Mouse (Mus musculus) testis, adult 2 months (tissue): Measurements from ENCODE around the gene Tnik. TPM values are rescaled to one million over a fixed set of nuclear protein-coding genes. Genes with fewer than 3 reads are reported as not detected.

Experiments used
- H3K27ac ChIP-seq: fragments of 200-500 bp; 2 replicates; pipeline ENCODE4 v1.5.1; 2012; ENCODE audit warnings: low read depth, low read length; ENCODE audit not compliant: control insufficient read depth, insufficient read depth
- H3K27me3 ChIP-seq: fragments of 200-500 bp; 2 replicates; pipeline ENCODE4 v1.6.1; 2012; ENCODE audit warnings: mild to moderate bottlenecking, low read length, moderate library complexity; ENCODE audit not compliant: control insufficient read depth, insufficient read depth
- H3K36me3 ChIP-seq: fragments of 200-500 bp; 2 replicates; pipeline ENCODE4 v1.6.1; 2012; ENCODE audit warnings: mild to moderate bottlenecking, low read length; ENCODE audit not compliant: control insufficient read depth, insufficient read depth
- H3K4me1 ChIP-seq: fragments of 200-500 bp; 2 replicates; pipeline ENCODE4 v1.6.1; 2012; ENCODE audit warnings: low read length; ENCODE audit not compliant: control insufficient read depth, insufficient read depth
- H3K4me3 ChIP-seq: fragments of 200-500 bp; 2 replicates; pipeline ENCODE4 v1.5.1; 2012; ENCODE audit warnings: low read depth, mild to moderate bottlenecking, low read length, moderate library complexity, mixed read lengths; ENCODE audit not compliant: control insufficient read depth
- CTCF ChIP-seq: fragments of 200-500 bp; IDR thresholded peaks from 2 replicates; pipeline ENCODE4 v1.5.1; 2012; ENCODE audit warnings: low read depth, mild to moderate bottlenecking, inconsistent platforms, low read length, moderate library complexity; ENCODE audit not compliant: control insufficient read depth, insufficient read depth, insufficient replicate concordance
- POLR2A ChIP-seq: fragments of 200-500 bp; IDR thresholded peaks from 2 replicates; pipeline ENCODE4 v1.6.1; 2012; ENCODE audit warnings: low read depth, mild to moderate bottlenecking, inconsistent platforms, low read length, moderate library complexity; ENCODE audit not compliant: control insufficient read depth
- polyA plus RNA-seq: library from polyadenylated mRNA; depleted of rRNA; stranded (reverse); fragments of >200 nt; gene quantifications from 2 replicates; pipeline ENCODE4 v1.2.3, GENCODE M21; 2012

Gene Tnik
- polyA plus RNA-seq, 1 experiment: 7.4 TPM

GRCm38 (mm10) chr3:28547965-28548730, 285.1 kb downstream of the Tnik start:
- H3K4me1 ChIP-seq: peaks cover 8% of the 10 kb centered on the region
- no peaks in the 10 kb centered on the region for H3K36me3 ChIP-seq
- H3K27ac ChIP-seq: no peak overlapping the region
- no peaks in the 10 kb centered on the region for H3K27me3 ChIP-seq
- no peak for TF ChIP-seq CTCF
- TF ChIP-seq POLR2A: no peak
- no peak overlapping the region for H3K4me3 ChIP-seq

- Histone ChIP-seq H3K27me3 (no peaks in the 10 kb centered on the region), H3K4me3 (no peak overlapping the region), H3K27ac (no peak overlapping the region), H3K36me3 (no peaks in the 10 kb centered on the region), H3K4me1 (peaks cover 8% of the 10 kb centered on the region)
- TF ChIP-seq CTCF (no peak), POLR2A (no peak)
These were observed 286.4 kb downstream of the Tnik start for GRCm38 (mm10) chr3:28549391-28549790.

- TF ChIP-seq CTCF: no peak
- no peak for TF ChIP-seq POLR2A
- no peaks in the 10 kb centered on the region for H3K36me3 ChIP-seq
- peak overlapping the region; percentile 38; the same call in 1 of the 2 replicates for H3K27ac ChIP-seq
These were observed 287.6 kb downstream of the Tnik start for GRCm38 (mm10) chr3:28550497-28551093.

GRCm38 (mm10) chr3:28551756-28552155, 288.7 kb downstream of the Tnik start:
- Histone ChIP-seq H3K36me3 (no peaks in the 10 kb centered on the region), H3K4me1 (peaks cover 8% of the 10 kb centered on the region), H3K27ac (no peak overlapping the region), H3K27me3 (no peaks in the 10 kb centered on the region), H3K4me3 (no peak overlapping the region)
- TF ChIP-seq POLR2A (no peak), CTCF (no peak)

More at GRCm38 (mm10) chr3:28550497-28551093, 287.6 kb downstream of the Tnik start:
- Histone ChIP-seq H3K4me1 (peaks cover 8% of the 10 kb centered on the region), H3K27me3 (no peaks in the 10 kb centered on the region), H3K4me3 (no peak overlapping the region)

- Histone ChIP-seq H3K36me3 (no peaks in the 10 kb centered on the region), H3K4me1 (peaks cover 8% of the 10 kb centered on the region), H3K27ac (no peak overlapping the region), H3K27me3 (no peaks in the 10 kb centered on the region), H3K4me3 (no peak overlapping the region)
- TF ChIP-seq POLR2A: no peak
- TF ChIP-seq CTCF: no peak
These were observed 291.9 kb downstream of the Tnik start for GRCm38 (mm10) chr3:28554934-28555333.

- Histone ChIP-seq H3K4me1 (peaks cover 3% of the 10 kb centered on the region; the same call in 1 of the 2 replicates), H3K4me3 (no peak overlapping the region), H3K36me3 (no peaks in the 10 kb centered on the region), H3K27ac (no peak overlapping the region), H3K27me3 (no peaks in the 10 kb centered on the region)
- TF ChIP-seq POLR2A (no peak), CTCF (no peak)
These were observed 293.0 kb downstream of the Tnik start for GRCm38 (mm10) chr3:28555795-28556570.

- no peak overlapping the region for H3K27ac ChIP-seq
These were observed 295.4 kb downstream of the Tnik start for GRCm38 (mm10) chr3:28558328-28558871.

More at GRCm38 (mm10) chr3:28558328-28558871, 295.4 kb downstream of the Tnik start:
- Histone ChIP-seq H3K4me1 (no peaks in the 10 kb centered on the region), H3K36me3 (no peaks in the 10 kb centered on the region), H3K27me3 (no peaks in the 10 kb centered on the region), H3K4me3 (no peak overlapping the region)
- TF ChIP-seq POLR2A (no peak), CTCF (no peak)
